Mouse (Mus musculus) liver, adult 2 months (tissue): ENCODE data around the gene Ets1. TPM values are rescaled to one million over a fixed set of nuclear protein-coding genes. Genes with fewer than 3 reads are reported as not detected.

Experiments
- DNase-seq: peaks from one replicate; pipeline ENCODE4 v3.0.0-alpha.2; 2011; ENCODE audit warnings: low read depth, low spot score; ENCODE audit errors: extremely low read depth
- H3K27ac ChIP-seq: fragments of 200-500 bp; replicated peaks from 2 replicates; pipeline ENCODE4 v1.5.1; 2012; ENCODE audit warnings: low read depth, mild to moderate bottlenecking, control low read depth, inconsistent platforms, low read length; ENCODE audit not compliant: insufficient read depth
- H3K27me3 ChIP-seq: fragments of 200-500 bp; 2 replicates; pipeline ENCODE4 v1.6.1; 2012; ENCODE audit warnings: mild to moderate bottlenecking, moderate library complexity, low read length, inconsistent platforms; ENCODE audit not compliant: control insufficient read depth, insufficient read depth
- H3K36me3 ChIP-seq: fragments of 200-500 bp; 2 replicates; pipeline ENCODE4 v1.6.1; 2012; ENCODE audit warnings: low read length, inconsistent platforms; ENCODE audit not compliant: control insufficient read depth, insufficient read depth
- H3K4me1 ChIP-seq: fragments of 200-500 bp; 2 replicates; pipeline ENCODE4 v1.6.1; 2011; ENCODE audit warnings: low read length; ENCODE audit not compliant: control insufficient read depth, insufficient read depth
- H3K4me3 ChIP-seq: fragments of 200-500 bp; 2 replicates; pipeline ENCODE4 v1.5.1; 2011; ENCODE audit warnings: low read depth, mild to moderate bottlenecking, control low read depth, low read length, moderate library complexity; ENCODE audit not compliant: insufficient read depth
- H3K79me2 ChIP-seq: fragments of 200-500 bp; 2 replicates; pipeline ENCODE4 v1.6.1; 2012; ENCODE audit warnings: inconsistent platforms, mild to moderate bottlenecking, low read length, moderate library complexity; ENCODE audit not compliant: control insufficient read depth, insufficient read depth
- H3K9ac ChIP-seq: fragments of 200-500 bp; 2 replicates; pipeline ENCODE4 v1.6.1; 2012; ENCODE audit warnings: low read depth, mild to moderate bottlenecking, control low read depth, inconsistent platforms, low read length
- CTCF ChIP-seq: fragments of 200-500 bp; IDR thresholded peaks from 2 replicates; pipeline ENCODE4 v1.5.1; 2011; ENCODE audit warnings: low read depth, low read length, control low read depth
- POLR2A ChIP-seq: fragments of 200-500 bp; IDR thresholded peaks from 2 replicates; pipeline ENCODE4 v1.6.1; 2011; ENCODE audit warnings: low read length, control low read depth; ENCODE audit not compliant: insufficient read depth; ENCODE audit errors: extremely low read depth
- WGBS: fragments of 180-500 bp; shearing (Covaris S2); methylation state at CpG from one replicate; pipeline ENCODE4 v1.1.7; 2018; 5-methylcytosine and 5-hydroxymethylcytosine counted together
- polyA plus RNA-seq: library from polyadenylated mRNA; depleted of rRNA; stranded (reverse); fragments of >200 nt; gene quantifications from 2 replicates; pipeline ENCODE4 v1.2.3, GENCODE M21; 2012
- total RNA-seq: library from RNA; depleted of rRNA; stranded (reverse); fragments of >200 nt; gene quantifications from 2 replicates; pipeline ENCODE4 v1.2.3, GENCODE M21; 2014

Ets1 gene
- total and polyA plus RNA-seq, 2 experiments: 7.6 to 18.8 TPM

- 86% methylated on average over 12 of the region's 12 CpGs for WGBS
- H3K27ac ChIP-seq: no peak overlapping the region
- H3K79me2 ChIP-seq: no peaks in the 10 kb centered on the region
- no peak for DNase-seq
- H3K9ac ChIP-seq: no peak overlapping the region
- TF ChIP-seq CTCF: no peak
- TF ChIP-seq POLR2A: no peak
- no peaks in the 10 kb centered on the region for H3K27me3 ChIP-seq
- H3K4me3 ChIP-seq: no peak overlapping the region
- H3K4me1 ChIP-seq: no peaks in the 10 kb centered on the region
- no peaks in the 10 kb centered on the region for H3K36me3 ChIP-seq
Measured at GRCm38 (mm10) chr9:32691151-32691925, 55.3 kb downstream of the Ets1 start.

GRCm38 (mm10) chr9:32692944-32693343 lies 56.9 kb downstream of the Ets1 start:
- Histone ChIP-seq H3K27ac (no peak overlapping the region), H3K4me3 (no peak overlapping the region), H3K79me2 (no peaks in the 10 kb centered on the region; the same call in 1 of the 2 replicates), H3K36me3 (no peaks in the 10 kb centered on the region), H3K9ac (no peak overlapping the region), H3K4me1 (no peaks in the 10 kb centered on the region), H3K27me3 (no peaks in the 10 kb centered on the region)
- DNase-seq: no peak
- 76% methylated on average over 2 of the region's 2 CpGs for WGBS
- no peak for TF ChIP-seq POLR2A
- no peak for TF ChIP-seq CTCF

GRCm38 (mm10) chr9:32693411-32693810 lies 57.4 kb downstream of the Ets1 start:
- Histone ChIP-seq H3K27ac (no peak overlapping the region), H3K36me3 (no peaks in the 10 kb centered on the region), H3K9ac (no peak overlapping the region), H3K4me3 (no peak overlapping the region), H3K79me2 (no peaks in the 10 kb centered on the region; the same call in 1 of the 2 replicates), H3K27me3 (no peaks in the 10 kb centered on the region), H3K4me1 (no peaks in the 10 kb centered on the region)
- WGBS: 70% methylated on average over 3 of the region's 3 CpGs
- no peak for TF ChIP-seq CTCF
- no peak for TF ChIP-seq POLR2A
- no peak for DNase-seq

- H3K27ac ChIP-seq: no peak overlapping the region
- H3K4me1 ChIP-seq: no peaks in the 10 kb centered on the region
- no peaks in the 10 kb centered on the region; the same call in none of the 2 replicates for H3K79me2 ChIP-seq
- H3K9ac ChIP-seq: no peak overlapping the region
- no peak for TF ChIP-seq POLR2A
- no peak for TF ChIP-seq CTCF
- H3K27me3 ChIP-seq: no peaks in the 10 kb centered on the region
- H3K4me3 ChIP-seq: no peak overlapping the region
- DNase-seq: no peak
- H3K36me3 ChIP-seq: no peaks in the 10 kb centered on the region
- WGBS: 70% methylated on average over 12 of the region's 12 CpGs
Measured at GRCm38 (mm10) chr9:32694111-32694824, 58.2 kb downstream of the Ets1 start.

- WGBS: 56% methylated on average over 4 of the region's 4 CpGs
- Histone ChIP-seq H3K4me3 (peak overlapping the region; percentile 82), H3K27ac (peak overlapping the region; percentile 9; the same call in 1 of the 2 replicates), H3K36me3 (no peaks in the 10 kb centered on the region), H3K79me2 (no peaks in the 10 kb centered on the region; the same call in none of the 2 replicates), H3K4me1 (no peaks in the 10 kb centered on the region), H3K9ac (peak overlapping the region; percentile 69), H3K27me3 (no peaks in the 10 kb centered on the region)
- TF ChIP-seq CTCF: no peak
- TF ChIP-seq POLR2A: no peak
- DNase-seq: no peak
Measured at GRCm38 (mm10) chr9:32694916-32695490, 59.0 kb downstream of the Ets1 start.
